Mouse (Mus musculus): ENCODE measurements around the gene Gm49394. TPM values are rescaled to one million over a fixed set of nuclear protein-coding genes. Genes with fewer than 3 reads are reported as not detected.

Gm49394 gene
- polyA plus RNA-seq, 1 experiment, result 0.30 TPM

- Histone ChIP-seq H3K36me3 (ENCODE audit: control insufficient read depth, insufficient read depth, low read length) (no peaks in the 10 kb centered on the region), H3K4me3 (ENCODE audit: low read depth, low read length) (no peak overlapping the region), H3K4me1 (ENCODE audit: control insufficient read depth, insufficient read depth, insufficient read length, low read length) (no peaks in the 10 kb centered on the region), H3K27ac (ENCODE audit: insufficient read depth, low read depth, low read length) (no peak overlapping the region), H3K27me3 (ENCODE audit: control insufficient read depth, insufficient read depth, low read length) (no peaks in the 10 kb centered on the region)
- WGBS, result 8% methylated on average over 12 of the region's 12 CpGs
- TF ChIP-seq CTCF (IDR thresholded peaks at IDR 0.05; ENCODE audit: extremely low read depth, insufficient read length, insufficient replicate concordance, low read depth, low read length) (peak; percentile 68; the same call in 1 of the 2 replicates), POLR2A (IDR thresholded peaks at IDR 0.05; ENCODE audit: low read depth, low read length) (no peak)
Measured at GRCm38 (mm10) chr7:142610627-142611406, 58.9 kb downstream of the Gm49394 start.

DNA sequence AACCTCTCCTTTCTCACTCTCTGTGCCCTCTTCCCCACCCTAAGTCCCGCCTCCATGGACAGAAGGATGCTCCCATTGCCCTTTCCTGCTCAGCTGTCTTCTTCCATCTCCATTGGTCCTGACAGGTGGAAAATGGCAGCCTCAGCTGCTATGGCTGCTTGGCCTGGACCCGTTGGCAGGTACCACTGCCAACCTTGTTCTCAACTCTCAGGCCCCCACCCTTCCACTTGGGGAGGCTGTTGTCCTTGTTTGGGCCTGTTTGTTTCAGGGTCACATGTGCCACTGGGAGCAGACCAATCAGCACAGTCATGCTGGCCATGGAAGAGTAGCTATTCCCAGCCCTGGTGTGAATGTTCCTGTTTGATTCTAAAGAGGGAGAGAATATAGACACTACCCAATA, 68.8 kb downstream of the Gm49394 start:
- TF ChIP-seq POLR2A (IDR thresholded peaks at IDR 0.05; ENCODE audit: low read depth, low read length), result no peak
- TF ChIP-seq CTCF (IDR thresholded peaks at IDR 0.05; ENCODE audit: extremely low read depth, insufficient read length, insufficient replicate concordance, low read depth, low read length), result no peak
- Histone ChIP-seq H3K27me3 (ENCODE audit: control insufficient read depth, insufficient read depth, low read length) (no peaks in the 10 kb centered on the region), H3K36me3 (ENCODE audit: control insufficient read depth, insufficient read depth, low read length) (no peaks in the 10 kb centered on the region), H3K4me1 (ENCODE audit: control insufficient read depth, insufficient read depth, insufficient read length, low read length) (no peaks in the 10 kb centered on the region), H3K4me3 (ENCODE audit: low read depth, low read length) (no peak overlapping the region), H3K27ac (ENCODE audit: insufficient read depth, low read depth, low read length) (no peak overlapping the region)
- WGBS, result 90% methylated on average over 2 of the region's 2 CpGs

Other genes starting within 250 kb of the Gm49394 start
- 1.4 and 66.8 TPM in 2 replicates for gene Syt8, start 235.1 kb downstream of the Gm49394 start, polyA plus RNA-seq (2012; rRNA removed)
- gene Tnni2, start 228.1 kb downstream of the Gm49394 start, polyA plus RNA-seq (2012; rRNA removed), result 0.35 and 2.9 TPM in 2 replicates
- gene Lsp1, start 209.1 kb downstream of the Gm49394 start, polyA plus RNA-seq (2012; rRNA removed), result 29.4 and 48.0 TPM in 2 replicates
- gene Tnnt3, start 171.1 kb downstream of the Gm49394 start, polyA plus RNA-seq (2012; rRNA removed), result 0.10 TPM in 1 of 2 replicates, not detected in the other
- 4.8 and 10.5 TPM in 2 replicates for gene Mrpl23, start 137.3 kb downstream of the Gm49394 start, polyA plus RNA-seq (2012; rRNA removed)
- 9.0 and 71.0 TPM in 2 replicates for gene Igf2, start 3.1 kb downstream of the Gm49394 start, polyA plus RNA-seq (2012; rRNA removed)
- gene Ins2, start 73.4 kb upstream of the Gm49394 start, polyA plus RNA-seq (2012; rRNA removed), result 0.63 and 95.5 TPM in 2 replicates